ENCODE assay signal across 10 mouse cellular contexts in the genomic region with DNA sequence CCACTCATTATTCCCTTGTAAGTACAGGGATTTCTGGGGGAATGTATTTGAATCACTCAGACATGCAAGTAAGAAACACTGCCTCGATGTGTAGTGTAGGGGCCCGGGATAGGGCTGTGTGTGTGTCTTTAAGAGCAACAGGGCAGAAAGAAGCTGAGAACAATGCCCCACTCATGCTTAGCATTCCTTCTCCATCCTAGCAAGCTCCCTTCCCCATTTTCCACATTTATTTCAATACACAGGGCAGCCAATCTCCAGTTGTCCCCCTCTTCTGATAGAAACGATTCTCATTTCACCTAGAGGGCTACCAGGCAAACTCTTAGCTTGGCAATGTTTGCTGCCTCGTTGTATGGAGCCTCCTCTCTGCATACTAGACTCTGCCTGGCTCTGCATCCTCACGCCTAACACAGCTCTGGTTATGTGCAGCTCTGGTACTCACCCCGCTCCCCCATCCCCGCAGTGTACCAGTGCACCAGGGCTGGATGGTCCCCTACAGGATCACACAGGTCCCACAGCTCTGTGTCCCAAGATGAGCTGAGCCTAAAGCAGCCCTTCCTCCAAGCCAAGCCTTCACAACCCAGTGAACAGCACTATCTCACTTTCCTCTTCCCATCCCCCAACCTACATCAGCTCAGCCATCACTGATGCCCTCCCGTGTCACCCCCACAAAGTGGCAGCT. TPM values are rescaled to one million over a fixed set of nuclear protein-coding genes. Genes with fewer than 3 reads are reported as not detected.
DNase-seq lines count a peak whose midpoint lies in the region; ATAC-seq lines count a peak whose summit lies in the region.
"Had no signal": no experiment of that assay in that cellular context is flagged by ENCODE, and none has a peak within 500 bp of the region (broad histone marks: within the 10 kb centered on the region; RNA-seq: fewer than 3 reads in every experiment).

No protein-coding gene starts in this region.

- no peaks in the 10 kb centered on the region for H3K9me3 ChIP-seq in heart, embryonic 13.5 days
- H3K9me3 ChIP-seq in heart, embryonic 11.5 days (replicated peaks; ENCODE audit: control insufficient read depth, low read length): no peaks in the 10 kb centered on the region
- H3K9me3 ChIP-seq in forebrain, embryonic 13.5 days (replicated peaks): no peaks in the 10 kb centered on the region
- no peaks in the 10 kb centered on the region for H3K9me3 ChIP-seq in midbrain, embryonic 10.5 days (replicated peaks)

- WGBS in heart, embryonic 13.5 days: 41% methylated on average over 8 of the region's 8 CpGs
- WGBS in heart, embryonic 11.5 days (ENCODE audit: insufficient replicate concordance): 44% methylated on average over 8 of the region's 8 CpGs
- 9% methylated on average over 8 of the region's 8 CpGs for WGBS in forebrain, embryonic 13.5 days
- 44% methylated on average over 8 of the region's 8 CpGs for WGBS in midbrain, embryonic 10.5 days

- DNase-seq in Muller cell, postnatal 12 days (ENCODE audit: inconsistent ontology term): peak; percentile 82
- peak; percentile 19 for DNase-seq in midbrain, embryonic 10.5 days (ENCODE audit: low spot score)
- no peak for DNase-seq in adrenal gland, adult 8-10 months
- DNase-seq in thymus, postnatal 0 days (ENCODE audit: low spot score): no peak
- DNase-seq in gastrocnemius, postnatal 10 days: no peak
- DNase-seq: heart, postnatal 10 days; lung, postnatal 14 days had no signal

- H3K4me2 ChIP-seq in heart, embryonic 13.5 days: peak overlapping the region; percentile 11; the same call in 1 of the 2 replicates
- H3K4me2 ChIP-seq in heart, embryonic 11.5 days: no peak overlapping the region; the same call in 1 of the 2 replicates
- peak overlapping the region; percentile 18 for H3K4me2 ChIP-seq in forebrain, embryonic 13.5 days

- no peak overlapping the region for H3K9ac ChIP-seq in heart, embryonic 13.5 days
- H3K9ac ChIP-seq in heart, embryonic 11.5 days (ENCODE audit: low read depth, low read length): no peak overlapping the region
- no peak overlapping the region for H3K9ac ChIP-seq in forebrain, embryonic 13.5 days

- H3K4me1 ChIP-seq in heart, embryonic 13.5 days: peaks cover 13% of the 10 kb centered on the region
- peaks cover 4% of the 10 kb centered on the region for H3K4me1 ChIP-seq in heart, embryonic 11.5 days (ENCODE audit: control insufficient read depth, insufficient read depth, low read length)
- H3K4me1 ChIP-seq in forebrain, embryonic 13.5 days: peaks cover 25% of the 10 kb centered on the region
- H3K4me1 ChIP-seq in midbrain, embryonic 10.5 days: peaks cover 27% of the 10 kb centered on the region

- no peak overlapping the region for H3K27ac ChIP-seq in heart, embryonic 13.5 days (replicated peaks)
- no peak overlapping the region for H3K27ac ChIP-seq in heart, embryonic 11.5 days (ENCODE audit: low read depth, low read length)
- peak overlapping the region; percentile 55 for H3K27ac ChIP-seq in forebrain, embryonic 13.5 days
- peak overlapping the region; percentile 86 for H3K27ac ChIP-seq in midbrain, embryonic 10.5 days (replicated peaks)

- H3K27me3 ChIP-seq in heart, embryonic 13.5 days (replicated peaks): no peaks in the 10 kb centered on the region
- no peaks in the 10 kb centered on the region for H3K27me3 ChIP-seq in heart, embryonic 11.5 days (ENCODE audit: control insufficient read depth, insufficient read depth, low read length)
- H3K27me3 ChIP-seq in forebrain, embryonic 13.5 days: no peaks in the 10 kb centered on the region
- H3K27me3 ChIP-seq in midbrain, embryonic 10.5 days (ENCODE audit: low read depth, poor library complexity, severe bottlenecking): no peaks in the 10 kb centered on the region

- H3K36me3 ChIP-seq in heart, embryonic 13.5 days: no peaks in the 10 kb centered on the region
- no peaks in the 10 kb centered on the region for H3K36me3 ChIP-seq in heart, embryonic 11.5 days (ENCODE audit: control insufficient read depth, insufficient read depth, low read length)
- H3K36me3 ChIP-seq in forebrain, embryonic 13.5 days (ENCODE audit: poor library complexity, severe bottlenecking): no peaks in the 10 kb centered on the region
- H3K36me3 ChIP-seq in midbrain, embryonic 10.5 days: no peaks in the 10 kb centered on the region

- no peak overlapping the region for H3K4me3 ChIP-seq in heart, embryonic 13.5 days
- no peak overlapping the region for H3K4me3 ChIP-seq in heart, embryonic 11.5 days (ENCODE audit: low read depth, low read length)
- no peak overlapping the region for H3K4me3 ChIP-seq in forebrain, embryonic 13.5 days
- H3K4me3 ChIP-seq in midbrain, embryonic 10.5 days: peak overlapping the region; percentile 22; the same call in 1 of the 2 replicates

- no peak for ATAC-seq in heart, embryonic 13.5 days (ENCODE audit: extremely low read depth, insufficient number of reproducible peaks, low FRiP score, low TSS enrichment)
- ATAC-seq in heart, embryonic 11.5 days (replicated peaks; ENCODE audit: insufficient number of reproducible peaks, low FRiP score, low TSS enrichment): no peak
- peak; percentile 91 for ATAC-seq in forebrain, embryonic 13.5 days

RNA-seq across cellular contexts. Expression of gene Tmem56, which starts 42.4 kb away (rescaled TPM):
- polyA plus RNA-seq in heart, embryonic 13.5 days (2015; fragmentation: Nextera tagmentation; extraction: Ambion mirVana): 0.79 and 1.2 TPM in 2 replicates
- 1.8 and 2.5 TPM in 2 replicates for polyA plus RNA-seq in heart, embryonic 11.5 days (2014; fragmentation: Nextera tagmentation; extraction: Ambion mirVana)
- polyA plus RNA-seq in forebrain, embryonic 13.5 days (2015; fragmentation: Nextera tagmentation; extraction: Ambion mirVana): 2.1 and 2.4 TPM in 2 replicates
- 0.82 and 1.1 TPM in 2 replicates for polyA plus RNA-seq in midbrain, embryonic 10.5 days (2016; fragmentation: Nextera tagmentation; extraction: Ambion mirVana)
- 10 to 100 TPM; 43.3 to 76.1 (median 62.1) TPM for total RNA-seq in adrenal gland, adult 8-10 months (2022)
- polyA plus RNA-seq in thymus, postnatal 0 days (2015; fragmentation: Nextera tagmentation; extraction: Ambion mirVana): 0.24 and 0.35 TPM in 2 replicates
- 1 to 10 TPM; 5.7 to 6.4 TPM for total RNA-seq in gastrocnemius, postnatal 10 days (2021)

RNA-seq across cellular contexts. Expression of gene Alg14, which starts 51.1 kb away (rescaled TPM):
- polyA plus RNA-seq in heart, embryonic 13.5 days (2015; fragmentation: Nextera tagmentation; extraction: Ambion mirVana): 37.2 and 41.9 TPM in 2 replicates
- polyA plus RNA-seq in heart, embryonic 11.5 days (2014; fragmentation: Nextera tagmentation; extraction: Ambion mirVana): 38.2 and 42.2 TPM in 2 replicates
- 33.1 and 34.8 TPM in 2 replicates for polyA plus RNA-seq in forebrain, embryonic 13.5 days (2015; fragmentation: Nextera tagmentation; extraction: Ambion mirVana)
- polyA plus RNA-seq in midbrain, embryonic 10.5 days (2016; fragmentation: Nextera tagmentation; extraction: Ambion mirVana): 37.3 and 40.7 TPM in 2 replicates
- 10 to 100 TPM; 29.3 to 43.6 (median 33.2) TPM for total RNA-seq in adrenal gland, adult 8-10 months (2022)
- polyA plus RNA-seq in thymus, postnatal 0 days (2015; fragmentation: Nextera tagmentation; extraction: Ambion mirVana): 24.3 and 28.1 TPM in 2 replicates
- total RNA-seq in gastrocnemius, postnatal 10 days (2021): 10 to 100 TPM; 11.0 to 12.1 TPM

Comparison
In these comparisons a context has a peak if more than half of its experiments do, and no peak if none do; other contexts are left out.
1. H3K27ac ChIP-seq: peak in forebrain, embryonic 13.5 days (single experiment) and midbrain, embryonic 10.5 days (single experiment); none in heart, embryonic 13.5 days (single experiment) and heart, embryonic 11.5 days (single experiment).
2. DNase-seq: peak in Muller cell, postnatal 12 days (single experiment) and midbrain, embryonic 10.5 days (single experiment); none in adrenal gland, adult 8-10 months (single experiment), thymus, postnatal 0 days (single experiment) and gastrocnemius, postnatal 10 days (single experiment).